Mouse (Mus musculus) liver, adult 2 months (tissue): ENCODE data around the gene Mfsd5. TPM values are rescaled to one million over a fixed set of nuclear protein-coding genes. Genes with fewer than 3 reads are reported as not detected.
A peak's percentile ranks its signal among the peaks of the same experiment; 100 is the strongest.

Source experiments
- DNase-seq: peaks from one replicate; pipeline ENCODE4 v3.0.0-alpha.2; 2011; ENCODE audit warnings: low read depth, low spot score; ENCODE audit errors: extremely low read depth
- H3K27ac ChIP-seq: fragments of 200-500 bp; replicated peaks from 2 replicates; pipeline ENCODE4 v1.5.1; 2012; ENCODE audit warnings: low read depth, mild to moderate bottlenecking, control low read depth, inconsistent platforms, low read length; ENCODE audit not compliant: insufficient read depth
- H3K27me3 ChIP-seq: fragments of 200-500 bp; 2 replicates; pipeline ENCODE4 v1.6.1; 2012; ENCODE audit warnings: mild to moderate bottlenecking, moderate library complexity, low read length, inconsistent platforms; ENCODE audit not compliant: control insufficient read depth, insufficient read depth
- H3K36me3 ChIP-seq: fragments of 200-500 bp; 2 replicates; pipeline ENCODE4 v1.6.1; 2012; ENCODE audit warnings: low read length, inconsistent platforms; ENCODE audit not compliant: control insufficient read depth, insufficient read depth
- H3K4me1 ChIP-seq: fragments of 200-500 bp; 2 replicates; pipeline ENCODE4 v1.6.1; 2011; ENCODE audit warnings: low read length; ENCODE audit not compliant: control insufficient read depth, insufficient read depth
- H3K4me3 ChIP-seq: fragments of 200-500 bp; 2 replicates; pipeline ENCODE4 v1.5.1; 2011; ENCODE audit warnings: low read depth, mild to moderate bottlenecking, control low read depth, low read length, moderate library complexity; ENCODE audit not compliant: insufficient read depth
- H3K79me2 ChIP-seq: fragments of 200-500 bp; 2 replicates; pipeline ENCODE4 v1.6.1; 2012; ENCODE audit warnings: inconsistent platforms, mild to moderate bottlenecking, low read length, moderate library complexity; ENCODE audit not compliant: control insufficient read depth, insufficient read depth
- H3K9ac ChIP-seq: fragments of 200-500 bp; 2 replicates; pipeline ENCODE4 v1.6.1; 2012; ENCODE audit warnings: low read depth, mild to moderate bottlenecking, control low read depth, inconsistent platforms, low read length
- CTCF ChIP-seq: fragments of 200-500 bp; IDR thresholded peaks from 2 replicates; pipeline ENCODE4 v1.5.1; 2011; ENCODE audit warnings: low read depth, low read length, control low read depth
- POLR2A ChIP-seq: fragments of 200-500 bp; IDR thresholded peaks from 2 replicates; pipeline ENCODE4 v1.6.1; 2011; ENCODE audit warnings: low read length, control low read depth; ENCODE audit not compliant: insufficient read depth; ENCODE audit errors: extremely low read depth
- WGBS: fragments of 180-500 bp; shearing (Covaris S2); methylation state at CpG from one replicate; pipeline ENCODE4 v1.1.7; 2018; 5-methylcytosine and 5-hydroxymethylcytosine counted together
- polyA plus RNA-seq: library from polyadenylated mRNA; depleted of rRNA; stranded (reverse); fragments of >200 nt; gene quantifications from 2 replicates; pipeline ENCODE4 v1.2.3, GENCODE M21; 2012
- total RNA-seq: library from RNA; depleted of rRNA; stranded (reverse); fragments of >200 nt; gene quantifications from 2 replicates; pipeline ENCODE4 v1.2.3, GENCODE M21; 2014

Mfsd5 gene
- total and polyA plus RNA-seq, 2 experiments, result 8.5 to 51.4 TPM

DNA sequence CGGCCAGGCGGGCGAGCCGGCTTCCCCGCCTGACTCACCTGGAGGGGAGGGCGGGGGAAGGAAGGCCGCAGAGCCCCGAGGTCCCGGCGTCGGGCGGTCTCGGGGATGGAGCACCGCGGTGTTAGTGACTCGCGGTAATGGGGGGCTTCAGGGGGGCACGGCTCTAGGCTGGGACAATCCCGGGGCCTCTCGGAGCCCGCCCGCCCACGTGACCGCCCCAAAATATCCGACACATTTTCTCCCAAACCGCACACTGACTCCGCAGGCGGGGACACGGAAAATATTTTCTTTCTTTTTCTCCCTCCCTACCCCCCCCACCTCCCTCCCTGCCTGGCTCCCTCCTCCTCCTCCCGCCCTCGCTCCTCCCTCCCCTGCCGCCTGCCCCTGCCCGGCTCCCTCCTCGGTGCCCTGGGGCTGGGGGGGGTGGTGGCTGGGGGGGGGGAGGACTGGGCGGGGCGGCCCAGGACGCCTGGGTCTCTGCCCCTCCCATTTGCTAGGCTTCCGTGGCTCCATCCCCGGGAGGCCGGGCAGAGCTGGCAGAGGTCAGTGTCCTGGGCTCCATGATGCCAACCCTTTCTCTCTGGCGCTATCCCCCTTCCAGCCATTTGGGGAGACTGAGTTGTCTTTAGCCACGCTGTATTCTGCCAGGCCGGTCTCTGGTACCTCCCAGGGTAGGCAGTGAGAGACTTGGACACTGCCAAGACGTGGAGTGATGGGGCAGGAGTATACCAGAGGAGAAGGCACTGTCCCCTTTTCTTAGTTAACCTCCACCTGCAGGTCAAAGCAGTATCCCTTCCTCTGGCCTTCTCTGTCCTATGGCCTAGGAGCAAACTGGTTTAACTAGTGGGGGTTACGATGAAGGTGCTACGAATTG is 21.8 kb upstream of the Mfsd5 start, which contains the start of gene Rarg:
Gene Rarg (minus strand): TSS at position 316 of the 874 bp plus-strand sequence.
- 0 out of 2 replicates have a peak, but pooled peaks cover 3% of the 10 kb centered on the region for H3K27me3 ChIP-seq

DNA sequence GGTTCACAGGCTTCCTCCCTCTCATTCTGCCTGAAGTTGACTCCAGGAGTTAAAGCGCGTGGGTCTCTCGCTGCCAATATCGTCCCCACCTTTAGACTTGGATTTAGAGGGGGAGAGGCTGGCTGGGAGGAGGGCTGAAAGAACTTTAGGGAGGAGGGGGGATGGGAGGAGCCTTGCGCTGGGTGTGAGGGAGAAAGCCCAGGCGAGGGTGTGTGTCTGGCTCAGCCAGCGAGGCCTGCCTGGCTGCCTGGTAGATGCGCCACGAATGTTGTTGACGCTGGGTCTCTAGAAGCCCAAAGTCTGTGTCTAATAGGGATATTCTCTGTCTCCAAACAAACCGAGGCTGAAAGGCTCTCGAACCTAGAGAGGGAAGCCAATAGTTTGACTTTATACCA is 21.2 kb upstream of the Mfsd5 start:
- 0 out of 2 replicates have a peak, but pooled peaks cover 3% of the 10 kb centered on the region for H3K27me3 ChIP-seq
- no peak overlapping the region for H3K27ac ChIP-seq
- TF ChIP-seq CTCF (no peak), POLR2A (no peak)
- DNase-seq, result no peak
- H3K9ac ChIP-seq, result no peak overlapping the region
- WGBS, result 38% methylated on average over 12 of the region's 12 CpGs
- H3K4me1 ChIP-seq, result no peaks in the 10 kb centered on the region
- no peaks in the 10 kb centered on the region for H3K36me3 ChIP-seq
- no peak overlapping the region for H3K4me3 ChIP-seq
- no peaks in the 10 kb centered on the region for H3K79me2 ChIP-seq

More for the DNA sequence above, 21.8 kb upstream of the Mfsd5 start, which contains the start of gene Rarg:
- Histone ChIP-seq H3K4me1 (no peaks in the 10 kb centered on the region), H3K4me3 (peak within 1 kb of the TSS; percentile 69), H3K79me2 (no peaks in the 10 kb centered on the region), H3K36me3 (no peaks in the 10 kb centered on the region), H3K9ac (peak within 1 kb of the TSS; percentile 81), H3K27ac (0 out of 2 replicates have a peak within 1 kb of the TSS, but pooled peaks have one; percentile 12)
- DNase-seq, result no peak
- no peak for TF ChIP-seq POLR2A
- no peak for TF ChIP-seq CTCF
- WGBS, result 6% methylated on average over 40 of the region's 46 CpGs

DNA sequence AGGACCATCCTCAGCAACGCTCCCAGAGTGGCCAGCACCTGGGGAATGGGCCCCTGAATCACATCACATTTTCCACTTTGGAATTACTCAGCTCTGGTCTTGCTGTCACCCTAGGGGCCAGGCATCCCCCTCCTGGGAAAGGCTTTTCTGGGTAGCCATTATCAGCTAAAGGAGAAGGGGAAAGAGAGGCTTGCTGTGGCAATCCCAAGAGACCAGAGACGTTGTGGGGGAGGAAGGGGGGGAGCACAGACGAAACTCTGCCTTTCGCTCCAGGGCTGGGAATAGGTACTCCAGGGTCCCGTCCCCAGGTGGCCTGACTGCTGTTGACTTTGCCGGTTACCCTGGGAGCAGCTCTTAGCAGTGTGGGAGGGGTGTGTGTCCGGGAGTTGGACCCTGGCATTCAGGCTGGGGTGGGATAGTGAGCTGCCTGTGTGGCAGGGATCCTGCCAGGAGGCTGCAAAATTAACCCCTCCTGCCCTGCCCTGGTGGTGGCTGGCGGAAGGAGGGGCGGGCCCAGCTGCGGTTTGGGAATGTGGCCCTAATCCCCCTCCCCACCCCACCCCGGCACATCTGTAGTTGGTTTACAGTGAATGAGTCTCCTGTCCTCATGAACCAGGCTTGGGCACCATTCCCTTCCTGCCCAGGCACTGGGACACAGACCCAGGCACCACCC is 20.5 kb upstream of the Mfsd5 start:
- Histone ChIP-seq H3K4me3 (no peak overlapping the region), H3K27ac (no peak overlapping the region), H3K4me1 (no peaks in the 10 kb centered on the region), H3K36me3 (no peaks in the 10 kb centered on the region), H3K27me3 (0 out of 2 replicates have a peak, but pooled peaks cover 3% of the 10 kb centered on the region), H3K9ac (no peak overlapping the region), H3K79me2 (no peaks in the 10 kb centered on the region)
- no peak for DNase-seq
- 48% methylated on average over 11 of the region's 11 CpGs for WGBS
- no peak for TF ChIP-seq CTCF
- no peak for TF ChIP-seq POLR2A

DNA sequence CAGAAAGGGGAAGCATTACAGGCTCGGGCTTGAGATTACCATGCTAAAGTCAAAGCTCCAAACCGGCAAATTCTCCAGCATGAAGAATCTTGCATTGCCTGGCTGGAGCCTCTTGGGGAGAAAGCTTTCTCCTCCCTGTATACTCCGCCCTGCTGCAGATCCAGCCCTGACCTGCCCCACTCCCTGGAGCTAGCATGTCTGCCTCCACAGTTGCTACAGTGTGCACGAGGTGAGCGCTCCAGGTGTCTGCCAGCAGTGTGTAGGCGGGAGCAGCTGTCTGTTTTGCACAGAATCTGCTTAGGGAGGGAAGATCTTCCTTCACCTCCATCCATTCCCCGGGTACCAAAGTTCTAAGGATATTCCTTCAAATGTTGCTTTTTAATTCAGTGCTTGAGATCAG is 16.7 kb upstream of the Mfsd5 start:
- no peaks in the 10 kb centered on the region for H3K27me3 ChIP-seq
- DNase-seq, result no peak
- TF ChIP-seq POLR2A, result no peak
- no peak for TF ChIP-seq CTCF
- H3K36me3 ChIP-seq, result no peaks in the 10 kb centered on the region
- no peak overlapping the region for H3K9ac ChIP-seq
- no peaks in the 10 kb centered on the region for H3K4me1 ChIP-seq
- no peak overlapping the region for H3K4me3 ChIP-seq
- 49% methylated on average over 7 of the region's 7 CpGs for WGBS
- H3K79me2 ChIP-seq, result no peaks in the 10 kb centered on the region
- H3K27ac ChIP-seq, result no peak overlapping the region

DNA sequence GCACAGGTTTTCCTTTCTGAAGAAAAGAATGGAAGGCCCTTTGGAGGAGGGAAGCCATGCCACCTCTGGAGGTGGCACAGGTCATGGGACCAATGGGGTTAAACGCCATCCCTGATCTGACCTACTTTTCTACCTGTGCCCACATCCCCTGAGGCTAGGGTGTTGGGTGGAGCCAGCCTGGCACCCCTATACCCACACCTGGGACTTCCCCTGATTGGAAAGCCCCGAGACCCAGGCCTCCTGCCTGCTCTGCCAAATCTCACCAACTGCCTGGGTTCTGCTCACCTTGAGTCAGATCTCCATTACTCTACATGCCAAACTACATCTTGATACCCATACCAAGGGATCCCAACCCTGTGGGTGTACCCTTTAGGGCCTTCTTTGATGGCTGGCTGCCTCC is 16.2 kb upstream of the Mfsd5 start:
- WGBS, result 75% methylated on average over 2 of the region's 2 CpGs

More for the DNA sequence above, 16.2 kb upstream of the Mfsd5 start:
- Histone ChIP-seq H3K27me3 (no peaks in the 10 kb centered on the region), H3K9ac (no peak overlapping the region), H3K4me1 (no peaks in the 10 kb centered on the region), H3K36me3 (no peaks in the 10 kb centered on the region), H3K79me2 (no peaks in the 10 kb centered on the region), H3K27ac (no peak overlapping the region), H3K4me3 (no peak overlapping the region)
- no peak for DNase-seq
- no peak for TF ChIP-seq POLR2A
- TF ChIP-seq CTCF, result no peak
